Mouse (Mus musculus): ENCODE results near the gene Acot7. TPM values are rescaled to one million over a fixed set of nuclear protein-coding genes. Genes with fewer than 3 reads are reported as not detected.

Gene Acot7
- polyA plus RNA-seq, 1 experiment = 19.4 TPM

DNA sequence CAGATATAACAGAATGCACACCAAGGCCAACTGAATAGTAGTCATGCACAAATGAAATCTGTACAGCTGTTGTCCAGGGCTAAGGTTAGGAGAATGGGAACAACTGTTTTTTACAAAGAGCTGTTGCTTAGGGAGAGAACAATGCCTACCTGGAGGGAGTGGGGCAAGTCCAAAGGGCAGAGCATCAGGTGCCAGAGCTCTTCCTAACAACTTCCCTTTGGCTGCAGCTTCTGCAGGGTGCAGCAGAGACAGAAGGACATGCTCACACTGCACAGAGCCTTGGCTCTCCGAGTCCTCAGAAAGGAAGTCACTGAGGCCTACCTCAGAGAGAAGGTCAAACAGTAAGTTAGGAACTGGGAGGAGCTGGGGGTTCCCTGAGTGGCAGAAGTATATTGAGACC is 21.7 kb downstream of the Acot7 start:
- H3K4me1 ChIP-seq (ENCODE audit: control insufficient read depth, insufficient read depth, insufficient read length, low read length) = peaks cover 11% of the 10 kb centered on the region
- no peak overlapping the region for H3K27ac ChIP-seq (replicated peaks; ENCODE audit: low read depth, low read length)
- no peak overlapping the region for H3K4me3 ChIP-seq (ENCODE audit: insufficient read depth, low read depth, low read length)

DNA sequence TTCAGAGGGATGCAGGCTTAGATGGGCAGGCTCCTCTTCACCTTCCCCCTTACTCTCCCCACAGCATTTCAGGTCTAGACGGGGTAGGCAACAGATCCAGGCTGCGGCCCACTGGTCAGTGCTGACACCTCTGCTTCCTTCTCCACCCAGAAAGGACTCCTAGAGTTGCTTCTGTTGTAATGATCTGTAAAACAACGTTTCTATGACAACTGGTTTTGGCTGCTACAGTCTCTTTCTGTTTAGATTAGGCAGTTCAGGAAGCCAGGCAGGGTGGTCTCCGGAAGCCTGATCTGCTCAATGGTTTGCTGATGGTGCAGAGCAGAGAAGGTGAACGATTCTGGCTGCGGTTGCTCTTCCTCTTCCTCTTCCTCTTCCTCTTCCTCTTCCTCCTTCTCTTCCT is 23.6 kb downstream of the Acot7 start:
- Histone ChIP-seq H3K27ac (replicated peaks; ENCODE audit: low read depth, low read length) (0 out of 2 replicates have a peak overlapping the region, but pooled peaks have one; percentile 6), H3K4me3 (ENCODE audit: insufficient read depth, low read depth, low read length) (no peak overlapping the region), H3K4me1 (ENCODE audit: control insufficient read depth, insufficient read depth, insufficient read length, low read length) (peaks cover 16% of the 10 kb centered on the region)

DNA sequence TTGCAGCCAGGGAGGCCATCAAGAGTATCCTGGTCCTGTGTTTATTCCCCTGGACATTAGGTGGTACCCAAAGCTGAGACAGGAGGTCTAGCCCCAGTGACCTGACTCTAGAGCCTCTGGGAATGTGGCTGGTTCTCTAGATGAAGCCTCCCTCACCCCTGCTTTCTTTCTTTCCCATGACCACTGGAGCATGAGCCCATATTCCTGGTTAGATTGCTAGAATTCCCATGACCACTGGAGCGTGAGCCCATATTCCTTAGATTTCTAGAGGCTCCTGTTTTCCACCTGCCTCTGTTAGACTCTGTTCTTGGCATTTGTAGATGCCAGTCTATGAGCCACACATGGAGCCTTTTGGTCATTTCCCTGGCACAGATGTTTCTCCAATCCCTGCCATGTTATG is 24.5 kb downstream of the Acot7 start:
- Histone ChIP-seq H3K27ac (replicated peaks; ENCODE audit: low read depth, low read length) (no peak overlapping the region), H3K4me3 (ENCODE audit: insufficient read depth, low read depth, low read length) (no peak overlapping the region), H3K4me1 (ENCODE audit: control insufficient read depth, insufficient read depth, insufficient read length, low read length) (peaks cover 17% of the 10 kb centered on the region)

DNA sequence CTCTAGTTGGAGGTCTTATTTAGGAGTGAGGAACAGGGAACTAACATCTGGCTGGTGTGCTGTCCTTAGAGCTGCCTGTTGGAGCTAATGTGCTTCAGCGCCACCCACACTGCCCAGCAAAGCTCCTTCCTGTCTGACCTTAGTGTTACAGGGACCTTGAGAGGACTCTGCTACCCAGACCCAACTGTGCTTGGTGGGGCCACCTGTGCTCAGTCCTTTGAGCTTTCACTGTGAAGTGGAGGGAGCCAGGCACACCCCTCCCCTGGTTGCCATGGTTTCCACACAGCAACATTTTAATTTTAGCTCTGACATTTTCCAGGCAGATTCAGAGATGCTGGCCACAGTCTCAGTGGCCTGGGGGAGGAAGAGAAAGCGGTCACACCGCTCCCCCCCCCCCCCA is 25.0 kb downstream of the Acot7 start:
- peaks cover 17% of the 10 kb centered on the region for H3K4me1 ChIP-seq (ENCODE audit: control insufficient read depth, insufficient read depth, insufficient read length, low read length)
- no peak overlapping the region for H3K4me3 ChIP-seq (ENCODE audit: insufficient read depth, low read depth, low read length)
- no peak overlapping the region for H3K27ac ChIP-seq (replicated peaks; ENCODE audit: low read depth, low read length)

DNA sequence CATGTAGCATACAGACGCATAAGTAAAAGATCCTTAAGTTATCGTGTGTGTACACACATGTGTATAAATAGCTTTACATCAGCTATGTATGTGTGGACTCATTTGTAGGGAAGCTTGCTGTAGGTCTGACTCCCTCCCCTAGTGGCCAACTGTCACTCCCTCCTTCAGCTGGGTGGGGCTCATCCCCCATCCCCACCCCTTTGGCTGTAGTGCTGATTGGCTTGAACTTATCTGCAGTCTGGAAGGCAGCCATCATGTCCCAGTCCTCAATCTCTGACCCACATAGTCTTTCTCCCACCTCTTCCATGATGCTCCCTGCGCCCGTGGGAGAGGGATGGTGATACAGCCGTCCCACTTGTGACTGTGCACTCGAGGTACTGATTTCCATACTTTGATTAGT is 26.7 kb downstream of the Acot7 start:
- Histone ChIP-seq H3K27ac (replicated peaks; ENCODE audit: low read depth, low read length) (no peak overlapping the region), H3K4me3 (ENCODE audit: insufficient read depth, low read depth, low read length) (no peak overlapping the region), H3K4me1 (ENCODE audit: control insufficient read depth, insufficient read depth, insufficient read length, low read length) (peaks cover 17% of the 10 kb centered on the region)

DNA sequence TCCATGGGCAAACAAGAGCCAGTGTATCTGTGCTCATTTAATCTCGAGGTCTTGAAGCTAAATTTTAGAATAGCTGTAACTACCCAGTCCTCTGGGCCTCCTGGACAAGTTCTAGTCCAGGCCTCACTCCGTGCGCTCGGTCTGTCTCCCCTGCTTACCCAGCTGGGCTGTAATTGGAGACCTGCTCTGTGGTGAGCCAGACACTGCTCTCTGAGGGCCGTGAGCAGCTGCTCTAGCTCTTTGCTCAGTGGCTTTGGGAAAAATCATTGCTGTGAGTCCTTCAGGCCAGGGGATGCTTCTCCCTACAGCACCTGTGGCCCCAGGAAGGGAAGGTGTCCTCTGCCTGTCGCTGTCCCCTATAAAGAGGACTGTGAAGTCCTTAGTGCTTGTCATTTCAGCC is 28.3 kb downstream of the Acot7 start:
- no peak overlapping the region for H3K4me3 ChIP-seq (ENCODE audit: insufficient read depth, low read depth, low read length)
- H3K4me1 ChIP-seq (ENCODE audit: control insufficient read depth, insufficient read depth, insufficient read length, low read length) = peaks cover 9% of the 10 kb centered on the region
- no peak overlapping the region for H3K27ac ChIP-seq (replicated peaks; ENCODE audit: low read depth, low read length)

DNA sequence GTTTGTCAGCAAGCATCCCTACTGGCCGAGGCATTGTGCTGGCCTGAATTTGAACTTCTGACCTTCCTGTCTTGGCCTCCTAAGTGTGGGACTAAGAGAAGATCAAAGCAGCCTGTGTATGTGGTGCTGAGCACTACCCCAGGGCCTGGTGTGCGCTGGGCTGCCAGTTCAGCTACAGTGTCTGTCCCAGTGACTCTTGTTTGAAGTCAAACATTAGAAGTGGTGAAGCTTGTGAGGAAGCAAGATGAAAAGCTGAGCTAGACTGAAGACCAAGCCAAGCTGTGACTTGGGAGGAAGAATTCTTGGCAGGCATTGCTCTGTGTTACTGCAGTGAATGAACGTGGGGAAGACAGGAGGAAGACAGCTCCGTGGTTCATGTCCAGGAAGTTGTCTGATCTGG is 31.7 kb downstream of the Acot7 start:
- 0 out of 2 replicates have a peak, but pooled peaks cover 6% of the 10 kb centered on the region for H3K4me1 ChIP-seq (ENCODE audit: control insufficient read depth, insufficient read depth, insufficient read length, low read length)
- H3K27ac ChIP-seq (replicated peaks; ENCODE audit: low read depth, low read length) = no peak overlapping the region
- no peak overlapping the region for H3K4me3 ChIP-seq (ENCODE audit: insufficient read depth, low read depth, low read length)

DNA sequence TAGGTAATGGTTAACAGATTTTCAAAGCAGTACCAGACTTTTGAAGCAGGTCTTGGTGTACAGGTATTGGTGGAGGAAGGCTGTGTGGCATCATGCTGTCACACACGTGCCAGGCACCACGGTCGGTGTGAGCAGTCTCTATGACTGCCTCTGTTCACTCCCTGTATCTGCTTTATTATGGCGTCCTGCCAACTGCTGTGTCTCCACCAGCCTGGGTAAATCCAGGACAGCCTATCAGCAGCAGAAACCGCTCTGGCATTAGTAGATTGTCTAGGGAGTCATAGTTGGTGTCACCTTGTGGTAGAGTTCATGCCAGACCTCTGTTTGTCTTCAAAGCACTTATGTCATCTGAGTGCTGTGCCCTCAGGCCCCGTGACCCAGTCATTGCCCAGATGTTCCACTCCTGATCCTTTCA is 34.2 kb downstream of the Acot7 start:
- H3K4me1 ChIP-seq (ENCODE audit: control insufficient read depth, insufficient read depth, insufficient read length, low read length) = no peaks in the 10 kb centered on the region
- H3K27ac ChIP-seq (replicated peaks; ENCODE audit: low read depth, low read length) = no peak overlapping the region
- H3K4me3 ChIP-seq (ENCODE audit: insufficient read depth, low read depth, low read length) = no peak overlapping the region

DNA sequence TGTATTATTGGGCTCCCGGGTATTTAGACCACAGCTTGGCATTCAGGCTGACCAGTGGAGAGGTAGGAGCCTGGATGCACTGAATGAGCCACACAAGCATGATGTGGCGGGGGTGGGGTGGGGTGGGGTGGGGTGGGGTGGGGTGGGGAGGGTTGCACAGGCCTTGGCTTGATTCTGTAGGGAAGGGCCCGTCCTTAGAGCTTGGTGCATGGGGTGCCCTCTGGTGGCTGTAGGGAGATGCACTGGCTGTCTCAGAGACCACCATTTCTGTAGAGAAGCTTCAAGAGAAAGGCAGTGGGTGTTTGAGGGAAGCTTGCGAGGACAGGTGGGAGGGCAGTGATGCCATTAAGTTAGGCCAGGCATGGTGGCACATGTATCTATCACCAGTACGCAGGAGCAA is 34.6 kb downstream of the Acot7 start:
- Histone ChIP-seq H3K4me3 (ENCODE audit: insufficient read depth, low read depth, low read length) (no peak overlapping the region), H3K27ac (replicated peaks; ENCODE audit: low read depth, low read length) (no peak overlapping the region), H3K4me1 (ENCODE audit: control insufficient read depth, insufficient read depth, insufficient read length, low read length) (no peaks in the 10 kb centered on the region)

DNA sequence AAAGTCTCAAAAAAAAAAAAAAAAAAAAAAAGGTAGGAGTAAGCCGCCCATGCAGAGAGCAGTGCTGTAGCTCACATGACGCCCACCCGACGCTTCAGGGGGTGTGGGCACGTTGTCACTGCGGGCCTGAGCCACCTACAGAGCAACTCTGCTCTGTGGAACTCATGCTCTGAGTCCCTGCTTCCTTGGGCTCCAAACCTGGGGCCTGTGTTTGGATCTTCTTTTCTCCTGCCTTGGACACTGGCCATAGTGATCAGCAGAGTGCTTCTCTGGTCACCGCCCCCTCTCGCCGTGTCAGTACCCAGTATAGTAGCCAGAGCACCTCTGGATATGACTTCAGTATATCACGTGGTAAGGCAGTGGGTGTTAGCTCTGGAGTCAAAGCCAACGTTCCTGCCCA is 35.0 kb downstream of the Acot7 start:
- no peak overlapping the region for H3K27ac ChIP-seq (replicated peaks; ENCODE audit: low read depth, low read length)
- H3K4me1 ChIP-seq (ENCODE audit: control insufficient read depth, insufficient read depth, insufficient read length, low read length) = no peaks in the 10 kb centered on the region
- H3K4me3 ChIP-seq (ENCODE audit: insufficient read depth, low read depth, low read length) = no peak overlapping the region

DNA sequence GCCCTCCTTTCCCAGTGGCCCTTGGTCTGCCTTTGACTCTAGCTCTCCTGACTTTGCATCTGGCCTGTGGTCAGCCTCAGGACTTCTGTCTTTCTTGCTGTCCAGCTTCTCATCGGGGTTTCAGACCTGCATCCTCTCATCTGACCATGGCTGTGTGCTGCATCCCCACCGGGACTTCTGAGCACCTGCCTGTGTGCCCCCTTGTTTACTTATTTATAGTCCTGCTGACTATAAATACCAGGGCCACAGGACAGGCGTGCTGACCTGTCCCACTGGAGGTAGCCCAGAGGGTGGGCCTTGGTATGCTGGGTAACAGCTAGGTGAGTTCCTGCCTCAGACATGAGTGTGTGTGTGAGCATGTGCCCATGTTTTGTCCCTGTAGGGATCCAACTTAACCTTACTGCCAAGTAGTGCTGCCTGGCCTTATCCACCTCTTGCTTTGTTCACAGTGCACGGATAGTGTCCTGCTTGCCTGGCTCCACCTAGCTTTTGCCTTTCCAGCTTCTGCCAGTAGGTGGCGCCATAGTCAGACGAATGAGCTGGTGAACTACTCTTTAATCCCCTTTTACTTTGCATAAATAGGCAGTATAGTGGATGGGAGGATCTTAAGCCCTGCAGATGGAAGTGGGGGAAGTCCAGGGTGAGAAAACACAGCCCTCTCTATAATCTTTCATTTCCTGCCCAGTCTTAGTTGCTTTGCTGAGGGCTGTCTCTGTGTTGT is 36.0 kb downstream of the Acot7 start:
- H3K27ac ChIP-seq (replicated peaks; ENCODE audit: low read depth, low read length) = no peak overlapping the region
- no peaks in the 10 kb centered on the region for H3K4me1 ChIP-seq (ENCODE audit: control insufficient read depth, insufficient read depth, insufficient read length, low read length)
- H3K4me3 ChIP-seq (ENCODE audit: insufficient read depth, low read depth, low read length) = no peak overlapping the region

DNA sequence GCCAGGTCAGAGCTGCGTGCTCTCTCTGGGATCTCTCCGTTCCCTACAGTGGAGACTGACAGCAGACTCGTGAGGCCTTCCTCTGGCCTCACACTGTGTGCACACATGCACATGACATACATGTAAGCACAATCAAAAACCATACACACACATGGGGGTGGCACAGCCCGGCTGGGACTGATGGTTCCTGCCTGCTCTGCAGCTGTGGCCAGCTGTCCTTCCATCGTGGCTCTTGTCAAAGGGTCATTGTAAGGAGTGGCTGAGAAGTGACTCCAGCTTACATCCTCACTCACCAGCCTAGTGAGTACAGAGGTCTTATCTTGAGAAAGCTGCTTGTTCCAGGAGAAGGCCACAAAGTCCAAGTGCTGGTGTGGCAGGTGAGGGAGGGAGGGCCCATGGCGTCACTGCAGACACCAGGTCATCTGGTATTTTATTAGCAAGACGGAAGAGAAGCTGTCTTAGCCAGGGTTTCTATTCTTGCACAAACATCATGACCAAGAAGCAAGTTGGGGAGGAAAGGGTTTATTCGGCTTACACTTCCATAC is 37.0 kb downstream of the Acot7 start:
- H3K4me1 ChIP-seq (ENCODE audit: control insufficient read depth, insufficient read depth, insufficient read length, low read length) = no peaks in the 10 kb centered on the region
- H3K27ac ChIP-seq (replicated peaks; ENCODE audit: low read depth, low read length) = no peak overlapping the region
- H3K4me3 ChIP-seq (ENCODE audit: insufficient read depth, low read depth, low read length) = no peak overlapping the region

DNA sequence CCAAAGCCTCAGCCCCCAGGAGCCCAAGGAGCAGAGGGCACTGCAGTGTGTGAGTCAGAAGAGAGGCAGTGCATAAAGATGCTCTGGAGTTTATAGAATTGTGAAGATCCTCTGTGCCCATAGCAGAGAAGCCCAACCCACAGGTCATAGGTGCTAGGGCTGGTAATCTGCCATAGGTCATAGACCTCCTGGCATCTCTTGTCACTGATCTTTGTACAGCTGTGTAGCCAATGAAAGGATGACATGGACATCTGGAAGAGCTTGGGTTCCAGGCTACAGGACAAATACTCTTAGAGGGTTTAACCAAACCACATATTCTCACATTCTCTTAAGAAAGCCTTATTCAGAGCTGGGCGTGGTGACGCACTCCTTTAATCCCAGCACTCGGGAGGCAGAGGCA is 41.7 kb downstream of the Acot7 start:
- Histone ChIP-seq H3K4me1 (ENCODE audit: control insufficient read depth, insufficient read depth, insufficient read length, low read length) (no peaks in the 10 kb centered on the region; the same call in 1 of the 2 replicates), H3K27ac (replicated peaks; ENCODE audit: low read depth, low read length) (no peak overlapping the region), H3K4me3 (ENCODE audit: insufficient read depth, low read depth, low read length) (no peak overlapping the region)

DNA sequence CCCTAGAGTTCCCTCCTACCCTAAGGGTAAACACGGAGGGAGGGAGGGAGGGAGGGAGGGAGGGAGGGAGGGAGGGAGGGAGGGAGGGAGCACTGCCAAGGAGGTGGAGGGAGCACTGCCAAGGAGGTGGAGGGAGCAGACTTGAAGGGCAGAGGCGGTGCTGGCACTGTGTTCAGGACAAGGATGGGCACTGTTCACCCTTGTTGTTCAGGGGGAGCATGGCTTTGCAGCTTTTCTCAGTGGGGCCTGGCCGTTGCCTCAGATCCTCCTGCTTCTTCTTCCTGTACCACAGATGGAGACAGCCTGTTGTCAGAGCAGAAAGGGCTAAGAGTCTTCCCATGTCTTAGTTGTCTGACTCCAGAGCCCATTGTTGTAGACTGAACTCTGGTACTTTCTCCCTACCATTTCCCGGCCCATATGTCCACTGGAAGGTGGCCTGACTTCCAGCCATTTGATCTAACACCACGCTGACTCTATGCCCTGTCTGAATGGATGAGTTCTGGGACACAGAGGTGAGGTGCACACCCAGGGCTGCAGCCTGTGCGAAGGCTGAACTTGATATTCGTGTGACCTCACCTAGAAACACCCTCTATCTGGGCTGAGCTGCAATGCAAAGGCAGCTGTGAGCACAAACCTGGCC is 43.0 kb downstream of the Acot7 start:
- 0 out of 2 replicates have a peak overlapping the region, but pooled peaks have one; percentile 7 for H3K27ac ChIP-seq (replicated peaks; ENCODE audit: low read depth, low read length)
- H3K4me3 ChIP-seq (ENCODE audit: insufficient read depth, low read depth, low read length) = no peak overlapping the region
- H3K4me1 ChIP-seq (ENCODE audit: control insufficient read depth, insufficient read depth, insufficient read length, low read length) = no peaks in the 10 kb centered on the region; the same call in 1 of the 2 replicates

DNA sequence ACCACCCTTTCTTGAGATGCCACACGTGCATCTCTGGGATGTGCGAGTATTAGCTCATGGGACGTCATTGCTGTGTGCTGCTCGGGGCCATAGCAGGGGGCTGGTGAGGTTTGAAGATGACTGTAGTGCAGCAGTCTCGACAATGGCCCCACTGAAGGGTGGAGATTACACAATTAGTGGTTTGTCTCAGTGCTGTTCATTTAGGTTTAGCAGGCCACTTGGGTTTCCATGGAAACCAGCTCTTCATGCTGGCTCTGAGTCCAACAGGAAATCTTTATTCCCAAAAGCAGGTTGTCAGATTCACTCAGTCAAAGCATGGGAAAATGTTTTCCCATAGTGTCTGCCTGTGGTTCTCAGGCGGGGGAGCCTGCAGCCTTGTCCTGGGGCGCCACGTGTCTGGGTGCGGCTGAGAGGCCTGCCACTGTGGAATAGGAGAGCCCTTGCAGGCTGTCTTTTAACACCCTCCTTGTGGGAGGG is 43.5 kb downstream of the Acot7 start:
- Histone ChIP-seq H3K4me1 (ENCODE audit: control insufficient read depth, insufficient read depth, insufficient read length, low read length) (no peaks in the 10 kb centered on the region; the same call in 1 of the 2 replicates), H3K4me3 (ENCODE audit: insufficient read depth, low read depth, low read length) (no peak overlapping the region), H3K27ac (replicated peaks; ENCODE audit: low read depth, low read length) (no peak overlapping the region)

DNA sequence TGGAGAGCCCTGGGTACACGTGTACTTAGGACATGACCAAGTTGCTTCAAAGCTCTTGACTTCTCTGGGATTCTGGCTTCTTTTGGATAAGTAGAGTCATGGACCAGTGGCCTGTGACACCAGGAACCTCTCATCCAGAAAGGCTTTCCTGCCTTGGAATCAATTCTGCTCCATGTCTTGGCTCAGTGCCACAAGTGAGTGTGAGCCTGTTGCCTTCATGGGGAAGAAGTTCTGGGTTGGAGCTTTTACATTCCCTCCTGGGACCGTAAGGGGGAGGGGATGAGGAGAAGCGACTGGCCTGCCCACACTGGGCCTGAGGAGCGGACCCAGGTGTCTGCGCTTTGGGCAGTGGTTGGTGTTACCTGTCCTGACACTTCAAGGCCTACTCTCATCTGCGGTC is 44.2 kb downstream of the Acot7 start:
- Histone ChIP-seq H3K4me1 (ENCODE audit: control insufficient read depth, insufficient read depth, insufficient read length, low read length) (no peaks in the 10 kb centered on the region; the same call in 1 of the 2 replicates), H3K27ac (replicated peaks; ENCODE audit: low read depth, low read length) (no peak overlapping the region), H3K4me3 (ENCODE audit: insufficient read depth, low read depth, low read length) (no peak overlapping the region)

Measured in brown adipose tissue, adult 24 weeks (tissue).